Mouse (Mus musculus) G1E-ER4 (cell line): ENCODE measurements around the gene Spata33. TPM values are rescaled to one million over a fixed set of nuclear protein-coding genes. Genes with fewer than 3 reads are reported as not detected.

ENCODE experiments used
- GATA1 ChIP-seq: IDR thresholded peaks from one replicate; pipeline ENCODE4 v1.8.0; 2012; ENCODE audit warnings: low read length, inconsistent platforms
- polyA plus RNA-seq: library from polyadenylated mRNA; stranded (reverse); fragments of >175 nt; gene quantifications from 2 replicates; pipeline ENCODE4 v1.2.3, GENCODE M21; 2012

Spata33 gene
- 0.21 and 0.54 TPM in 2 replicates for polyA plus RNA-seq

DNA sequence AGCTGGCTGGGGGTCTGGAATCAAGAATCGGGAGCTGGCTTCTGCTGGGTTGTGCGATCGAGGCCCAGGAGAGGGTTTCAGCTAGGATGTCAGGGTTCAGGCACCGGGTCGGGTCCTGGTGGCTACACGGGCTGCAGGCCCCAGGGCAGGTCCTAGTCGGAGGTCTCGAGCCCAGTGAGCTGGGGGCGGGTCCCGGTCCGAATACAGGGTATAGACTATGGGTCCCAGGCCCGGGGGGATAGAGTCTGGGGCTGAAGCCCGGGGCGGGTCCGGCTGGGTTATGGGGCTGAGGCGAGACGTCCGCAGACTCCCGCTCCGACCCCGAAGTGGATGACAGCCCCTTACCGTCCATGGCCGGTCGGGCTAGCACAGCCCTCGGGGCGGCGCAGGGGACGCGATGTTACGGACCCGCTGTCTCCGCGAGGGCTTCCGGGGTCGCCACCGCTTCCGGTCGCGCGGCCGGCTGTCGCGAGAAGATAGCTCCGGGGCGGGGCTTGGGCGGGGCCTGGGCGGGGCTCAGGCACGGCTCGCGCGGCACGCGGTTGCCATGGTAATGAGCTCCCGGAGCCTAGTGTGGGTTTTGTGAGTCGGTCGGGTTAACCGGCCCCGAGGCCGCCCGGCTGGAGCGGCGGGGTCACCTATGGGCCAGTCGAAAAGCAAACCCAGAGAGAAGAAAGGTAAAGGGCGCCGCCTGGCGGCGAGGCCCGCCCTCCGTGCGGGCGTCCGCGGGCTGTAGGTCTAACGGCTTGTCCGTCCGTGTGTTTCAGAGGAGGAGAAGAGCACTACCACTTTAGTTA lies at the start of gene Spata33, which contains the start of gene Chmp1a:
Spata33 (plus strand) TSS at position 512 of the 797 bp plus-strand sequence.
Chmp1a (minus strand) TSS at position 443 of the 797 bp plus-strand sequence.
- no peak for TF ChIP-seq GATA1

- TF ChIP-seq GATA1, result no peak
Observed at GRCm38 (mm10) chr8:123181391-123181790, 31.2 kb upstream of the Spata33 start.

DNA sequence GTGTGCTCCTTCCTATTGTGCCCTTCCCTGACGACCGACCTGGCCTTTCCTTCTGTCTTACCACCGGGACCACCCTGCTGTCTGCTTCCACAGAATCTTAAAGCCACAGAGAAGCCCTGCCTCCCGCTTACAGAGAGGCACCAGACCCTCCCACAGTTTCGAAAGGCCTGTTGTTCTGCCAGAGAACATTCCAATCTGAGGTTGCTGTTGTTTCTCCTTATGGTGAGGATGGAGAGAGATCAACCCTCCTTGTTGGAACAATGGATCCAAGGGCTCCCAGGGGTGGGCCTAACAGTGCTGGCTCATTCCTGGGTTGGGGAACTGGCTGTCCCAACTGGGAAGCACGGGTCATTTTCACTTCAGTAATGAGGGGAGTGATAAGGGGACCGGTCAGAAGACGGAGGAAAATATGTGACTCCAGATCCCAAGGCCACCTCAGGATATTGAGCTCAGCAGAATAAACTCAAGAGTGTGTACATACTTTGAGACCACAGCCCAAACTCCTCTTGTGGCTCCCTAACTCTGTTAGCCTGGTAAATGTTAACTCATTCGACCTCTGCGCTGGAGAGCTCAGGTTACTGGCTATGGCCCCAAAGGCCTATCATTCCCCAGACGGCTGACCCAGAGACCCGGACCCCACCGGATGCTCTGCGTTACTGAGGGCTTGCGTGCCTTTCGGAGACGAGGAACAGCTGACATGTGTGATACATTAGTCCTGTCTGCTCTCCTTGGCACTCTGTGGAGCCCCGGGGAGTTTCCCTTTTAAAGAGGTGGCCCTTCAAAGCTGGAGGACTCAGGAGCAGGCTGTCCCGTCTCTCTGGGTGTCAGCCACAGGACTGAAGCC lies 26.8 kb upstream of the Spata33 start, which contains the start of gene Dpep1:
Dpep1 (plus strand) TSS at position 677 of the 844 bp plus-strand sequence.
- no peak for TF ChIP-seq GATA1

DNA sequence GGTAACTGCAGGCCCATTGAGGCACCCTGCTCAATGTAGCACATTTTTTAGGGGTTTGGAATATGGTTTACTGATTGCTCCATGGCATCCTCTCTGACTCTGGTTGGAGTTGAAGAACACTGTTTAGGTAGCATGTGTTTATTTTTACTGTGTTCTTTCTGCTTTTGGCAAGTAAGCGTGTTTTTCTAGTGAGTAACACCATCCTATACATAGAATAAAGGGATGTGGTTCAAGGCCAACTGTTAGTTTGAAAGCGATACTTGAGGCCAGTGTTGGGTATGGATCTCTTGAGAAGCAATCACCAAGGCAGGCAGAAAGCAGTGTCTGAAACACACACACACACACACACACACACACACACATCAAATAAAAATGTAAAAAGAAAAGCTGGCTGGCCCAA lies 24.6 kb upstream of the Spata33 start:
- TF ChIP-seq GATA1, result no peak

DNA sequence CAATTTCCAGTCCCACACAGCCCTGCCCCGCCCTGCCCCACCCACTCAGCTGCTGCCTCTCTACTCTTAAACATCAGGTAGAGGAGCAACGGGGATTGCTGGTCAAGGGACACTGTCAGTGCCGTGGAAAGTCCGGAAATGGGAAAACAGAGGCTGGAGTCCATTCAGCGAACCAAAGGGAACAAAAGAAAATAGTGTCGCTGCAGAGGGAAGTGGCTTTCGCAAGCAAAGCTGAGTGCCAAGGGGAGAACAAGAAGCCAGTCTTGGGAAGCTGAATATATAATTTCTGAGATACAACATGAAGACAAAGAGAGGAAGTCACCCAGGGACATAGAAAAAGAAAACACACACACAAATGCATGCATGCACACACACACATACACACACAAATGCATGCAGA lies 23.8 kb upstream of the Spata33 start:
- TF ChIP-seq GATA1, result no peak

GRCm38 (mm10) chr8:123190678-123191077 lies 22.0 kb upstream of the Spata33 start:
- TF ChIP-seq GATA1, result no peak

GRCm38 (mm10) chr8:123191908-123192307 lies 20.7 kb upstream of the Spata33 start:
- no peak for TF ChIP-seq GATA1

- TF ChIP-seq GATA1, result no peak
Observed at GRCm38 (mm10) chr8:123193771-123194170, 18.9 kb upstream of the Spata33 start.

GRCm38 (mm10) chr8:123199864-123200263 lies 12.8 kb upstream of the Spata33 start:
- no peak for TF ChIP-seq GATA1

- TF ChIP-seq GATA1, result no peak
Observed at GRCm38 (mm10) chr8:123202288-123202687, 10.3 kb upstream of the Spata33 start.

GRCm38 (mm10) chr8:123203571-123203970 lies 9.1 kb upstream of the Spata33 start:
- no peak for TF ChIP-seq GATA1

DNA sequence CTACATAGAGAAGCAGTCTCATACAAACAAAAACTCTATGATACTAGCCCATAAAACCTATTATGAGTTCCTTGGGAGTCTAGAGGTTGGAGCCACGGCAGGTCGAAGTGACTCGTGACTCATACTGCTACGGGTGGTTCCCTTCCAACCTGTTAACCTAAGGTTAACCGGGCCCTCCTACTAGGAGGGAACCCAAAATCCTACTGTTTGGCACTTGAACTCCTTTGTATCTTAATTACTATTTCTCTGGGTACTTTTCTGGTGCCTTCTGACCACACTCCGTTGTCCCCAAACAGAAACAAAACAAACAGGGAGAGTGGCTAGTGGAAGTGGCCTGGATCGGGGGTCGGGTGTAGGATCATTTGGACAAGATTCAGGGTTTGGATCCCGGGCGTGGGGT lies 756 bp upstream of the Spata33 start:
- no peak for TF ChIP-seq GATA1

GRCm38 (mm10) chr8:123213118-123213772 lies 613 bp downstream of the Spata33 start:
- no peak for TF ChIP-seq GATA1

DNA sequence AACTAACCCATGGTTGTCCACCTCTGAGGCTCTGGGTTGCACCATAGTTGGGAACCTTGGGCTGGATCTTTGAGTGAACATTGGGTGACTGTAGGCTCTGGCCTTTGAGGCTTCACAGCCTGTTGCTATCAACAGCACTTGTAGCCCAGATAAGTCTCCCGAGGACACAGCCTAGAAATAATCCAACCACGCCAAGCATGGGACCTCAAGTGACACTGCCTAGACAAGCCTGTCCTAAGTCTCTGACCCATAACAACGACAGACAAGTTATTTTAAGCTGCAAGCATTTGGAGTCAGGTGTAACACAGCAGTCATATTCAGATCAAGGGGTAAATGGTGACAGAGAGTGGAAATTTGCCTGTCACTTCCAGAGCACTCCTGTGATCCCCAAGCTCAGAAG lies 2.8 kb downstream of the Spata33 start:
- TF ChIP-seq GATA1, result no peak

DNA sequence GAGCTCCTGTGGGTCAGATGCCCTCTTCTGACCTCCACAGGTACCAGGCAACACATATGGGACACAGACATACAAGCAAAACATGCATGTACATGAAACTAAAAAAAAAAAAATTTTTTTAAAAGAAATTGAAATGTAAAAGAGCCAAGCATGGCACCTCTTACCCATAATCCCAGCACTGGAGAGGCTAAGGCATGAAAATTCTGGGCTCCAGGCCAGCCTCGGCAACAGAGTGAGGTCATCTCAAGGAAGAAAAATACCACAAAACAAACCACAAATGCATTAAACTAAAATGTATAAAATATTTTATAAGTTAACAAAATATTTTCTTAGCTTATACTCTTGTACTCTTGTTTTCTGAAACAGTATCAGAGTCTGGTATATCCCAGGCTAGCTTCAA lies 8.3 kb downstream of the Spata33 start:
- no peak for TF ChIP-seq GATA1
